Mouse (Mus musculus): ENCODE results near the gene Abi3.

- no peak for TF ChIP-seq GATA1 (IDR thresholded peaks at IDR 0.05; ENCODE audit: low read length)
- no peak for TF ChIP-seq TAL1 (IDR thresholded peaks at IDR 0.05; ENCODE audit: low read length)
Measured at GRCm38 (mm10) chr11:95841498-95841830, 812 bp downstream of the Abi3 start.
